Mouse (Mus musculus) inflammation-experienced regulatory T-cells (primary cell): ENCODE data around the gene Adamts3. TPM values are rescaled to one million over a fixed set of nuclear protein-coding genes. Genes with fewer than 3 reads are reported as not detected.

Source experiments
- polyA plus RNA-seq, 2 experiments: library from polyadenylated mRNA; unstranded; fragments of 100-300 nt; shearing (Covaris generic); gene quantifications; one replicate each; pipeline ENCODE4 v1.2.1; 2017

Gene Adamts3
- under 1 TPM; 0.11 to 0.19 TPM for polyA plus RNA-seq

DNA sequence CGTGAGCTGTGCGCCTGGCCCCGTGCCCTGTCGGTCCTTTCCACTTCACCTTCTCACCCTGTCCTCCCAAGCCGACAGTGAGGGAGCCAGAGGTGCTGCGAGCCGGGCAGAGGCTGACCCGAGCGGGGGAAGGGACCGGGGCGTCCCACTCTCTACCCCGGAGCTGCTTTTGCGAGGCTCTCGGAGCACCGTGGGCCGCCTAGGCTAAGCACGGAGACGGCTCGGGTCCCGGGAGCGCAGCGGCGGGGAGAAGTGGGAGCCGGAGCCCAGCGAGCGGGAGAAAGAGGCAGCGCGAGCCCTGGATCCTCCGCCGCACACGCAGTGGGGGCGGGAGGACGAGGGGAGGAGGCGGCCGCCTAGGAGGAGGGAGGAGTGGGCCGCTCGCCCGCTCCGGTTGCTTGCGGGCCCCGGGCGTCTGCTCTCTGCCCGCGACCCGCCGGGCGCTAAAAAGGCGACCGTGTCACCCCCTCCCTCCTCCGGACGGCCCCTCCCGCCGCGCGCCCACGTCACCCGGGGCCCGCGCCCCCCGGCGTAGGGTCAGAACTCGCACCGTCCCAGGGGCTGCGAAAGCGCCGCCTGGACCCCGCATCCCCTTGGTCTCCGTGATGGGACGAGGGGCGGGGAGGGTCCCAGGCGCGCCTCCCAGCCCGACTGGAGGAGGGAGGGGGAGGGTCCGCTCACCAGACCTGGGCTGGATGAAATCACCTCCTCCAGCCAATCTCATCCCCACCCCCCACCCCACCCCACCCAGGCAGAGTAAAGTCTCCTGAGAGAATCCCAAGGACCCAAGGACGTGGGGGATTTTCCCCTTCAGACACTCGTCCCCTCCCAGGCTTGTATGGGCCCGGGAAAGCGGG is at the start of gene Adamts3:
TSS of gene Adamts3 (minus strand) at position 284 of the 857 bp plus-strand sequence.

